Mouse (Mus musculus) adipocyte (in vitro differentiated cells): ENCODE measurements around the gene Psmb8.

Experiments used
- DNase-seq: peaks from one replicate; pipeline ENCODE4 v3.0.0-alpha.2; 2016; ENCODE audit warnings: low spot score

Gene Psmb8

DNA sequence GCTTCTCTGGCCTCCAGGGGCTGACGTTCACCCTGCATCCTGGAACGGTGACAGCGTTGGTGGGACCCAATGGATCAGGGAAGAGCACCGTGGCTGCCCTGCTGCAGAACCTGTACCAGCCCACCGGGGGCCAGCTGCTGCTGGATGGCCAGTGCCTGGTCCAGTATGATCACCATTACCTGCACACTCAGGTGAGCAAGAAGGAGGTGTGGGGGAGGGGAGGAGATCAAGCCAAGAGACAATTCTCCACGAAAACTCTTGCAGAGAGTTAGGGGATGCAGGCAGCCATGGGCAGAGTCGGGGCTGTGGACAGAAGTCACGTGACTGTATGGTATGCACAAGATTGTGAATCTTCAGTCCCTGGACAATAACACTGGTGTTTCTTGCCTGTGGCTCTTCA is 4.1 kb upstream of the Psmb8 start:
- DNase-seq: no peak

GRCm38 (mm10) chr17:34194723-34195122 is 2.8 kb upstream of the Psmb8 start:
- no peak for DNase-seq

GRCm38 (mm10) chr17:34196491-34196890 is 1.0 kb upstream of the Psmb8 start:
- DNase-seq: no peak

GRCm38 (mm10) chr17:34197904-34198520 is 491 bp downstream of the Psmb8 start:
- no peak for DNase-seq

GRCm38 (mm10) chr17:34198521-34198912 is 996 bp downstream of the Psmb8 start:
- no peak for DNase-seq

DNA sequence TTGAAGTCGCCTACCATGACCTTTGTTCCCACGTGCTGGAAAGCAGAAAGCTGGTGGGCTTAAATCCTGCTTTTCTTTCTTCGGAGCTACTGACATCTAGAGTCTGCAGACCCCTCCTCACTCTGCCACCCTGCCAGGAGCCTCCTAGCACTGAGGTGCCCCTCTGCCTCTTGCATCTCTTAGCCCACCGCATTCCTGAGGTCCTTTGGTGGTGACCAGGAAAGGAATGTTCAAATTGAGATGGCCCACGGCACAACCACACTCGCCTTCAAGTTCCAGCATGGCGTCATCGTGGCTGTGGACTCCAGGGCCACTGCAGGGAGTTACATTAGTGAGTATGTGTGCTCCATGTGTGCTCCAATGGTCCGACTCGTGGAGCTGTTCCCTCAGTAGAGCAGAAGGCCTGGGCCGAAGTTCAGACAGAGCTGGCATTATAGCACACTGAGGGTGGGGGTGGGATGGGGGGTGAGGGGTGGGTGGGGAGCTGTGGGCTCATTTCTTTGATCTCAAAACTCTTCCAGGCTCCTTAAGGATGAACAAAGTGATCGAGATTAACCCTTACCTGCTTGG is 1.6 kb downstream of the Psmb8 start:
- no peak for DNase-seq

- no peak for DNase-seq
Observed at GRCm38 (mm10) chr17:34200047-34200446, 2.5 kb downstream of the Psmb8 start.

DNA sequence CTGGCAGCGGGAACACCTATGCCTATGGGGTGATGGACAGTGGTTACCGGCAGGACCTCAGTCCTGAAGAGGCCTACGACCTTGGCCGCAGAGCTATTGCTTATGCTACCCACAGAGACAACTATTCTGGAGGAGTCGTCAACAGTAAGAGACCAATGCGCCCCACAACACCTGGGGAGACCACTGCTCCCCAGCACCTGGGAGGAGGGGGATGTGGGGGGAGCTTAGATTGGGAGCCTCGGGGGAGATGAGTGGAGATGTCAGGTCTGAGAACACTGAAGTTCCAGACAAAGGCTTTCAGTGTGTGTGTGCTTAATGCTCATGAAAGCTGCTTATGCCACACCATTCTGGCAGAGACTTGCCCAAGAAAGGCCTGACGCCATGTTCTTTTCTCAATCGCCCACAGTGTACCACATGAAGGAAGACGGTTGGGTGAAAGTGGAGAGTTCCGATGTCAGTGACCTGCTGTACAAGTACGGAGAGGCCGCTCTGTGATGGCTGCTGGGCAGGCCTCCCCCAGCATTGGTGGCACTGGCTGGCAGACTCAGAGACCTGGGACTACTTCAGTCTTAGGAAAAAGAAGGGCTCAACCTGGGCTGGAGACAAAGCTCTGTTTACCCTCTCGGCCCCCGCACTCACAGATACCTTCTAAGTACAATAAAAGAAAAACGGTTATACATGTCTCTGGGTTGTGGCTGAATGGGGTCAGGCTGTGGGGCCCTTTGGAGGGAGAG is 3.4 kb downstream of the Psmb8 start:
- DNase-seq: no peak

GRCm38 (mm10) chr17:34201506-34202055 is 4.1 kb downstream of the Psmb8 start:
- DNase-seq: no peak

DNA sequence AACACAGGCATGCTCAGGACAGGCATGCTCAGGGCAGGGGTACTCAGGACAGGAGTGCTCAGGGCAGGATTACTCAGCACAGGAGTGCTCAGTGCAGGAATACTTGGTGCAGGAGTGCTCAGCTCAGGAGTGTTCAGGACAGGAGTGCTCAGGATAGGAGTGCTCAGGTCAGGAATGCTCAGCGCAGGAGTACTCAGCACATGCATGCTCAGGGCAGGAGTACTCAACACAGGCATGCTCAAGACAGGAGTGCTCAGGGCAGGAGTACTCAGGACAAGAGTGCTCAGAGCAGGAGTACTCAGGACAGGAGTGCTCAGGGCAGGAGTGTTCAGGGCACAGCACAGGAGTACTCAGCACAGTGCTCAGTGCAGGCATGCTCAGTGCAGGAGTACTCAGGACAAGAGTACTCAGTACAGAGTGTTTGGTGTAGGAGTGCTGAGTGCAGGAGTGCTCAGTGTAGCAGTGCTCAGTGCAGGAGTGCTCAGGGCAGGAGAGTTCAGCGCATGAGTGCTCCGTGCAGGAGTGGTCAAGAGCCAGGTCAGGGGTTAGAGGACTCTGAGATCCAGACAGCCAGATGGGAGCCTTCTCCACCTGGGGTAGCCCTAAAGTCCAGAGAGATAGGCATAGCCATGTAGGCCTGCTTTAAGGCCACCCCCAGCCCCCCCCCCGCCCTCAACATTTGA is 5.4 kb downstream of the Psmb8 start:
- DNase-seq: no peak

- peak; percentile 29 for DNase-seq
Observed at GRCm38 (mm10) chr17:34203444-34203843, 5.9 kb downstream of the Psmb8 start, which contains the start of gene Tap2. Gene Tap2, plus strand, starts transcription at chr17:34203527.

DNA sequence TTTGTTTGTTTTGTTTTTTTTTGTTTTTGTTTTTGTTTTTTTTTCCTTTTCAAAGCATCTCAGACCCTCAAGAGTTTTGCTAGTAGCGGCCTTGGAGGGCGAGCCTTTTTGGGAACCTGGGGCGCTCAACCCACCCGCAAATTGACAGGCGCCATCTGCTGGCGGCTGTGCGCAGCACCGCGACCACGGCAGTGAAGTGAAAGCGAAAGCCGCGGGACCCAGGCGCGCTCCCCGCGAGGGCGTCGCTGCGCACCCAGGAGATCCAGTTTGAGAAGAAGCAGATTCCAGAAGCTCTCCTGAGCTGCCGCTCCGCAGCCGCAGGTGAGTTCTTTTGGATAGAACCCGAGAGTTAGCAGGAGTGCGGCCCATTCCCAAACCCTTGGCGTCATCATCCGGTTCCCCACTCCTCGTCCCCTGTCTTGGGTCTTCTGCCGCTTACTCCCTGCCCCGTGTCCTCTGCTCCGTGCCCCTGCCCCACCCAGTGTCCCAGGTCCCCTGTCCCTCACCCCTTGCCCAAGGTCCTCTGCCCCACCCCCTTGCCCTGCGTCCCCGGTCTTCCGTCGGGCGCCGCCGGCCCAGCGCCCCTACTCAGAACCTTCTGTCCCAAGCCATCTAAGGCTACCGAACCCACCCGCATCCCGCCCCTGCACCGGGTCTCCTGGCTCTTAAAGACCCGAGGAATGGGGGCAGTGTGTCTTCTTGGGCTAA is 6.9 kb downstream of the Psmb8 start:
- DNase-seq: peak; percentile 85

DNA sequence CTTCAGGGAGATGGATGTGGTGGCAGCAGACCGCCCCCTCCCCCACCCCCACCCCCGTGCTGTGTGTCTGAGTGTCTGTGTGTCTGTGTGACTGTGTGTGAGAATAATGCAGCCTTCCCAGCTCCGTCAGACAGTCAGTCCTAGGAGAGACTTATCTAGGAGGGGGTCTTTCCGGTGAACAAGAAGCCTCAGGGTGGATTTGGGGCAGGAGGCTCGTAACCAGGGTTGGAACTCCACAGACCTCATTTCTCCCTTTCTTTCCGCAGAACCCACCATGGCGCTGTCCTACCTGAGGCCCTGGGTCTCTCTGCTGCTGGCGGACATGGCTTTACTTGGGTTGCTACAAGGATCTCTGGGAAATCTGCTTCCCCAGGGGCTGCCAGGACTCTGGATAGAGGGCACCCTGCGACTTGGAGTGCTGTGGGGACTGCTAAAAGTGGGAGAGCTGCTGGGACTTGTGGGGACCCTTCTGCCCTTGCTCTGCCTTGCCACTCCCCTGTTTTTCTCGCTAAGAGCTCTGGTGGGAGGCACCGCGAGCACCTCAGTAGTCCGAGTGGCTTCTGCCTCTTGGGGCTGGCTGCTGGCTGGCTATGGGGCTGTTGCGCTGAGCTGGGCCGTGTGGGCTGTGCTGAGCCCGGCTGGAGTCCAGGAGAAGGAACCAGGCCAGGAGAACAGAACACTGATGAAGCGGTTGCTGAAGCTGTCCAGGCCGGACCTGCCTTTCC is 7.7 kb downstream of the Psmb8 start:
- DNase-seq: peak; percentile 35

GRCm38 (mm10) chr17:34205746-34206176 is 8.2 kb downstream of the Psmb8 start:
- DNase-seq: peak; percentile 43

- DNase-seq: no peak
Observed at GRCm38 (mm10) chr17:34206731-34207130, 9.2 kb downstream of the Psmb8 start.

GRCm38 (mm10) chr17:34207456-34207855 is 9.9 kb downstream of the Psmb8 start:
- DNase-seq: no peak

GRCm38 (mm10) chr17:34207866-34208265 is 10.3 kb downstream of the Psmb8 start:
- DNase-seq: no peak

DNA sequence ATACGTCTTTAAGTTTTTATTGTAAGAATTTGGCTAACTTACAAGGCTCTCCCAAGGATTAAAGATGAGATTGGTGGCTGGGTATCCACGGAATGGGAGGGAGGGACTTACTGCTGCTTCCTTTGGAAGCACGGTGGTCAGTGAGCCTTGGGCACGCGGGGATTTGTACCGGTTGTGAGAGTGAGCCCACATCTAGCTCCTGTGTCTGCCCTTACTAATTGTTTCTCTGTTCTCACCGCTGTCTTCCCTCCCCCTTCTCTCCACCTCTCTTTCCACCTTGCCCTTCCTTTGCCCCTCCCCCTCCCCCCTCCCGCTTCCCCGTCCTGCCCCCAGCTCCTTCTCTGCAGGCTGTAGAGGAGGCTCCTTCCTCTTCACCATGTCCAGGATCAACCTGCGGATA is 10.9 kb downstream of the Psmb8 start:
- no peak for DNase-seq

GRCm38 (mm10) chr17:34209680-34210079 is 12.2 kb downstream of the Psmb8 start:
- DNase-seq: no peak

- peak; percentile 16 for DNase-seq
Observed at GRCm38 (mm10) chr17:34210599-34210998, 13.1 kb downstream of the Psmb8 start.

GRCm38 (mm10) chr17:34211746-34212365 is 14.3 kb downstream of the Psmb8 start:
- no peak for DNase-seq
